Mouse (Mus musculus) lung, adult 2 months (tissue): ENCODE data around the gene Fam189b.

Experiments
- CTCF ChIP-seq: fragments of 200-500 bp; IDR thresholded peaks from 2 replicates; pipeline ENCODE4 v1.5.1; 2011; ENCODE audit warnings: mild to moderate bottlenecking, low read length, control low read depth; ENCODE audit not compliant: insufficient read depth
- POLR2A ChIP-seq: fragments of 200-500 bp; IDR thresholded peaks from 2 replicates; pipeline ENCODE4 v1.6.1; 2011; ENCODE audit warnings: low read depth, mild to moderate bottlenecking, control low read depth, low read length, borderline replicate concordance; ENCODE audit errors: extremely low read depth

DNA sequence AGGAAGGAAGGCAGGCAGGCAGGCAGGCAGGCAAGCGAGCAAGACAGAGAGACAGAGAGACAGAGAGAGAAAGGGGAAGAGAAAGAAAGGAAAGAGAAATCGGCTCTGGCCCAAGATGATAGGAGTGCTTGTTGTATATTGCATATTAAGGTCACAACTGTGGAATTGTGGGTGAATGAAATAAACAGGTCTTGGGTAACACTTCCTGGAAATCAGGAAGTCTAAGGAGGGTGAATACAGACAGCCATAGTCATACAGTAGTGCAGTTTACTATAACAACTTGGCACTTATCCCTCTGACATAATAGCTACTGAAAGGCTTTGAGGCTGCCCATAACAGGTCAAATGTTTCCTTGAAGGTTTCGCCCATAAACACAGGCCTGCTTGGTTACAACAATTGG lies 16.9 kb downstream of the Fam189b start:
- TF ChIP-seq CTCF = no peak
- TF ChIP-seq POLR2A = no peak
